Mouse (Mus musculus) leukemia stem cell, adult 10-12 weeks (primary cell): Measurements from ENCODE around the gene Kif19a. TPM values are rescaled to one million over a fixed set of nuclear protein-coding genes. Genes with fewer than 3 reads are reported as not detected.

Experiments used
- polyA plus RNA-seq: library from polyadenylated mRNA; stranded (reverse); fragments of >175 nt; gene quantifications from 2 replicates; pipeline ENCODE4 v1.2.3, GENCODE M21; 2012; ENCODE audit warnings: low replicate concordance

The Kif19a gene
- 1.7 and 2.3 TPM in 2 replicates for polyA plus RNA-seq

GRCm38 (mm10) chr11:114764820-114765818 lies at the start of gene Kif19a:
TSS of gene Kif19a (plus strand) at chr11:114765388.

GRCm38 (mm10) chr11:114726965-114727825 lies 38.0 kb upstream of the Kif19a start, which contains the start of gene Dnaic2:
TSS of gene Dnaic2 (plus strand) at chr11:114727408.

GRCm38 (mm10) chr11:114795848-114796322 lies 30.7 kb downstream of the Kif19a start, which contains the start of gene Btbd17:
TSS of gene Btbd17 (minus strand) at chr11:114795945.

GRCm38 (mm10) chr11:114798624-114799023 lies 33.4 kb downstream of the Kif19a start, which contains the start of gene Gpr142:
TSS of gene Gpr142 (plus strand) at chr11:114798924.

Other genes starting within 250 kb of the Kif19a start
- 61.7 and 73.9 TPM in 2 replicates for gene Rpl38, start 96.9 kb upstream of the Kif19a start, polyA plus RNA-seq
- 5.6 and 6.9 TPM in 2 replicates for gene Ttyh2, start 90.0 kb upstream of the Kif19a start, polyA plus RNA-seq
- gene Dnaic2, start 38.0 kb upstream of the Kif19a start, polyA plus RNA-seq = 0.06 TPM in 1 of 2 replicates, not detected in the other
- not detected in 2 replicates for gene Btbd17, start 30.6 kb downstream of the Kif19a start, polyA plus RNA-seq
- gene Gpr142, start 33.5 kb downstream of the Kif19a start, polyA plus RNA-seq = 0.27 TPM in 1 of 2 replicates, not detected in the other
- gene Gprc5c, start 85.8 kb downstream of the Kif19a start, polyA plus RNA-seq = 0.29 and 1.8 TPM in 2 replicates
- gene Cd300a, start 124.7 kb downstream of the Kif19a start, polyA plus RNA-seq = 1.1 and 1.4 TPM in 2 replicates
- 0.19 and 0.37 TPM in 2 replicates for gene Cd300lb, start 169.0 kb downstream of the Kif19a start, polyA plus RNA-seq
- not detected in 2 replicates for gene Cd300c, start 203.8 kb downstream of the Kif19a start, polyA plus RNA-seq
- gene Cd300ld, start 224.5 kb downstream of the Kif19a start, polyA plus RNA-seq = 0.15 and 0.30 TPM in 2 replicates
- gene Cd300c2, start 236.5 kb downstream of the Kif19a start, polyA plus RNA-seq = 0.19 and 0.42 TPM in 2 replicates